Mouse (Mus musculus) CD4-positive helper T cell, adult 2 months (primary cell): ENCODE results near the gene Dhx37.
"Not testable (repeated sequence)": the region's sequence is repeated elsewhere in the genome, so short reads cannot be mapped to it uniquely, and the experiment has no call there.

Experiments
- DNase-seq: peaks from one replicate; pipeline ENCODE4 v3.0.0-alpha.2; 2012; ENCODE audit warnings: low read depth, missing footprints, low spot score

The Dhx37 gene

GRCm38 (mm10) chr5:125407910-125408575 lies 25.9 kb downstream of the Dhx37 start:
- no peak for DNase-seq

DNA sequence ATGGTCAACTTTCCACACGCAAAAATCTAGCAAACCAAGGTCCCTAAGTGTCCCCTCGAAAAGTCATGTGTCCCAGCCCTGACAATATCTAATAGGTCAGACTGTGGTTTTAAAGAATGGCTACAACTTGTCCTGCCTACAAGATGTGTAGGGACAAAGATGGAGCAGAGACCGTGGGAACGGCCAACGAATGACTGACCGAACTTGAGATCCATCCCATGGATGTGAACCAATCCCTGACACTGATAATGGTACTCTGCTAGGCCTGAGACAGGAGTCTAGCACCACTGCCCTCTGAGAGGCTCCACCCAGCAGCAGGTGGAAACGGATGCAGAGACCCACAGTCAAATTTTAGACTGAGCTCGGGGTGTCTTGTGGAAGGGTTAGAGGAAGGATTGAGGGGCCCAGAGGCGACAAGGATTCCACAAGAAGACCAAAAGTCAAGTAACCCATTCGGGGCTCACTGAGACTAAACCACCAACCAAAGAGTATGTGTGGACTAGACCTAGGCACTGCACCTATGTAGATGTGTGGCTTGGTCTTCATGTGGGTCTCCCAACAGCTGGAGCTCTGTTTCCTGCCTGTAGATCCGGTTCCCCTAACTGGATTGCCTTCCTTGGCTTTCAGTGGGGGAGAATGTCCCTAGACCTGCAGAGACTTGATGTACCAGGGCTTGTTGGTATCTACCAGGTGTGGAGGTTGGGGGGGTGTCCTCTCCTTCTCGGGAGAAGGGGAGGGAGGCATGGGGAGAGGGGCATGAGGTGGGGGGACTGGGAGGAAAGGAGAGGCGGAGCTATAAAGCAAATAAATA lies 26.7 kb downstream of the Dhx37 start:
- no peak for DNase-seq

DNA sequence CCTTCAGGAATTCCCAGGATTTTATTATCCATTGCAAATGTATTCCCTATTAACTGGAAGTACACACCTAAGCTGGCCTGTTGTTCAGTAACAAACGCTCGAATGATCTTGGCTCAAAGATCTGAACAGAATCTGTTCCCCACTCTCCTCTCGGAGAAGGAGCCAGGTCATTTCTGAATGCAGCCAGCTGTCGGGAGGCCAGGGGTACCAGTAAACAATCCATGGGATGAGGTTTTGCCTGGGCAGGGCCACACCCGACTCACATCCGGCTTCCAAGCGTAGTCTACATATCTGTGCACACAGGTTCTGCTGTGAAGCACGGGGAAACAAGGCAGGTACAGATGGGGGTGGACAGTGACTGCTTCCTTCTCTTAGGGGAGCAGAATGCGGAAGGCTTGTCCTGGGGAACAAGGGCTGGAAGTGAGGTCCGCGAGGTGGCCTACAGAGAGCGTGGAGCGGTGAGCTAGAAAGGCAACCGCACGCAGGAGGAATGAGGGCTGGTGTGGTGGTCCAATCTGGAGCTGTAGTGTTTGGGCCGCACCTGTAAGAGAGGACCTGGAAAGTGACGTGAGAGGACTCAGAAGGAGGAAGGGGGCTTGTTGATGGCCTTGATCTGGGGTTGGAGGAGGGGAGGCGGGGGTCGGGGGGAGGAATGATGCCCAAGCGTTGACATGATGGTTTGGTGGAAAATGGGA lies 27.5 kb downstream of the Dhx37 start:
- DNase-seq: peak; percentile 75

DNA sequence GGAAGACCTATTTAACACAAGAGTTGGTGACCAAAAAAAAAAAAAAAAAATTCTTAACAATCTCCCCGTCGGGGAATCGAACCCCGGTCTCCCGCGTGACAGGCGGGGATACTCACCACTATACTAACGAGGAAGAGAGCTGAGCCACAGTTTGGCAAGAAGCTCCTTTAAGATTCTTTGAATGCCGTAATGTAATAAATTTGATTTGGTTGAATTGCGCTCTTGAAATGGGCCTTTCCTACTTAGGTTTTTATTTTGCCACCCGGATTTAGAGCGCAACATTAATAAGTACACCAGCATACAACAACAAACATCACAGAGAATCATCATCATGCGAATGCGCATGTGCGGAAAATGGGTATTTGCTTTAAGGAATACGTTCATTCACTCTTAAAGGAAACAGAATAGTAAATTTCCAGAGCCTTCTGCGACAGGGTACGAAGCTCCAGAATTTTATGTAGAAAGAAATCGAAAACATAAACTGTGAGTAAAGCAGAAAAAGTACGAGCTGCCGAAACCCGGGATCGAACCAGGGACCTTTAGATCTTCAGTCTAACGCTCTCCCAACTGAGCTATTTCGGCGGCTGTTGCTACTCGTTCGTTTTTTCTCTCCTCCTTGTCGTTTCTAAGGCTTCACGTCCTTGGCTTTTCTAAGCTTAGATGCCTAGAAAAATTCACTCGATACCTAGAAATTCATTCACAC lies 28.2 kb downstream of the Dhx37 start:
- DNase-seq: peak; percentile 90

- DNase-seq: peak; percentile 55
Measured at GRCm38 (mm10) chr5:125404903-125405545, 28.9 kb downstream of the Dhx37 start.

GRCm38 (mm10) chr5:125404536-125404902 lies 29.4 kb downstream of the Dhx37 start:
- DNase-seq: no peak

DNA sequence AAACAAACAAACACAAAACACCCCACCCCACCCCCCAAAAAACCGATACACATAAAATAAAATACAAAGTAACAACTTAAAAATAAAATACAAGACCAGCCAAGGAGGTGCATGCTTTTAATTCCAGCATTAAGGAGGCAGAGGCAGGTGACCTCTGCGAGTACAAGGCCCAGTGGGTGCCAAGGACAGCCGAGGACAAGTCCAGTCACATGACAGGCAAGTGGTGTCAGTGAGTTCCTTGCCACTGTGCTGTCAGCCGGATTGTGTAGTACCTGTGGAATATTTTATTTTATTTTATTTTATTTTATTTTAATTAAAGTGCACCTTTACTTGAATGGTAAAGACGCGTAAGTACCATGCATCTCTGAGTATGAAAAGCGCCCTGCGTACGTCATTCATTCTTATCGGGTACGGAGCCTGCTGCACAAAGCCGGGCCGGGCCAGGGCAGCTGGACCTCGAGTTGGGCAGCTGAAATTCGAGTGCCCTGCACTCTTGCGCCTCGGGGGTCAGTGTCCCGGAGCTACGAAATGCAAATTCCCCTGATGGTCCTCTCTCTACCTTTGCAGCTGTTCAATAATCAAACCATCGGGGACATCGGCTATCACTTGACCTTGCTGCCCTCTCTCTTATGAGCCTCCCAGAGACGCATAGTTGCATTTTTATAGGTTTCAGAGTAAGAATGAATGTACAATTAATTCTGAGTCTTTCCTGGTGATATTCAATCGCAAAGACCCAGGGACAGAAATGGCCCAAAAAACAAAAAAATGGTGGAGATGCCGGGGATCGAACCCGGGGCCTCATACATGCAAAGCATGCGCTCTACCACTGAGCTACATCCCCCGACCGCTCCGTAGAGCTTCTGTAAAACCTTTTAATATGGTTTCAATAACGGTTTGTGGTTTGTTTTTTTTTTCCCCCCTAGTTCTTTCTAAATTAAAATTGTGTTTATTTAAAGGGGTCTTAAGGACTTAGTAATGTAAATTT lies 30.1 kb downstream of the Dhx37 start:
- peak; percentile 71 for DNase-seq

- no peak for DNase-seq
Measured at GRCm38 (mm10) chr5:125402991-125403390, 30.9 kb downstream of the Dhx37 start.

- no peak for DNase-seq
Measured at GRCm38 (mm10) chr5:125402476-125402875, 31.4 kb downstream of the Dhx37 start.

- DNase-seq: no peak
Measured at GRCm38 (mm10) chr5:125400903-125401302, 33.0 kb downstream of the Dhx37 start.

GRCm38 (mm10) chr5:125395008-125395407 lies 38.9 kb downstream of the Dhx37 start:
- DNase-seq: no peak

DNA sequence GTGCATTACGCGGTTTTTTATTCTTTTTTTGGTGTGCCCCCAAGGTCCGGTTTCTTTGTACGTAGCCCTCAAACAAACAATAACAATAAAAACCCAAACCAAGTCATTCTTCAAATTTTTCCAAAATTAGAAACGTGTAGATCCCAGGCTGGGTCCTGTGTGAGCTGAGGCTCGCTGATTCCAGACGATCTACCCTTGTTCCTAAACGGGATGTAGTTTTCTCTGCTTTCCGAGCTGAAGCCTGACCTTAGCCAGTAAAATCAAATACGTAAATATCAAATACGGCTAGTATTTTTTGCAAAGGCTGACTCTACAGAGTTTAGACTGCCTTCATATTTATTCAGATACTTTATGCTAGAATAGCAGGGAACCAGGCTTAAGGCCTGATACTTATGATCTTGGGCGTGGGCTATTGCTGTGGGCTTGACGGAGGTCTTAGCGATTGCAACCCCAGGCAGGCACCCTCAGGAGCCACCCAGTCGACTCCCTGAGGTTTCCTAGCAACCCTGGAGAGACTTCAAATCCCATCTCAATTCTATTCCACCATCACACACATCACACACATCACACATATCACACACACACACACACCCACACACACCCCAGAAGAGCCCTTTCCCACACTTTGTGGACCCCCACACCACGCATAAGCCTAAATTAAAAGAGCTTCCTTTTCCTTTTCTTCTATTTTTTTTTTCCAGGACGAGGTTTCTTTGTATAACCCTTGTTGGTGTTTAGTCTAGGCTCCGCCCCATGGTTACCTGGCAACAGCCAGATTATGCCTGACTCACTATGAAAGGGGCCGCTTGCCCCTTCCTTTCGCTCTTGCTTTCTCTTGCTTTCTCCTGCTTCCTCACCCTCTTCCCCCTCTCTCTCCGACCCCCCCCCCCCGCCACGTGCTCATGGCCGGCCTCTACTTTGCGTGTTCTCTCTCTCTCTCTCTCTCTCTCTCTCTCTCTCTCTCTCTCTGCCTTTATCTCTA lies 40.0 kb downstream of the Dhx37 start:
- peak; percentile 93 for DNase-seq

- peak; percentile 96 for DNase-seq
Measured at GRCm38 (mm10) chr5:125392977-125393621, 40.8 kb downstream of the Dhx37 start.

GRCm38 (mm10) chr5:125392618-125392976 lies 41.3 kb downstream of the Dhx37 start:
- no peak for DNase-seq

- not testable (repeated sequence) for DNase-seq
Measured at GRCm38 (mm10) chr5:125392176-125392575, 41.7 kb downstream of the Dhx37 start.

DNA sequence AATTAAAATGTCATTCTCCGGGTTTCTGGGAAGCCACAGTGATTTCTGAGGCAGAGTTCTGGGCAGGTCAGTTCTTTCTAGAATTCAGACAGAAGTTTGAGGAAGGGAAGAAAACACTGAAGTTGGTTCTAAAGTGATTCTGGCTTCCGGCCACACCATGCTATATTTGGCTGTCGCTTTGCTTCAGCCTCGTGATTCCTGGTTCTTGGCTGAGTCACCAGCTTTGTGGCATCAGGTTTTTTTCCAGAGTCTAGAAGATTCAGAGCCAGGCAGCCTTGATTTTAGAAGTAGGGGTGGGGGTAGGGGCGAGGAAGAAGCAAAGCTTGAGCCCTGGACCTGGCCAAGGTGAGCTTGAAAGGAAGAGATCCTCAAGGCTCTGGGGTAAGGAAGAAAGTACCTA lies 42.3 kb downstream of the Dhx37 start:
- DNase-seq: peak; percentile 54

DNA sequence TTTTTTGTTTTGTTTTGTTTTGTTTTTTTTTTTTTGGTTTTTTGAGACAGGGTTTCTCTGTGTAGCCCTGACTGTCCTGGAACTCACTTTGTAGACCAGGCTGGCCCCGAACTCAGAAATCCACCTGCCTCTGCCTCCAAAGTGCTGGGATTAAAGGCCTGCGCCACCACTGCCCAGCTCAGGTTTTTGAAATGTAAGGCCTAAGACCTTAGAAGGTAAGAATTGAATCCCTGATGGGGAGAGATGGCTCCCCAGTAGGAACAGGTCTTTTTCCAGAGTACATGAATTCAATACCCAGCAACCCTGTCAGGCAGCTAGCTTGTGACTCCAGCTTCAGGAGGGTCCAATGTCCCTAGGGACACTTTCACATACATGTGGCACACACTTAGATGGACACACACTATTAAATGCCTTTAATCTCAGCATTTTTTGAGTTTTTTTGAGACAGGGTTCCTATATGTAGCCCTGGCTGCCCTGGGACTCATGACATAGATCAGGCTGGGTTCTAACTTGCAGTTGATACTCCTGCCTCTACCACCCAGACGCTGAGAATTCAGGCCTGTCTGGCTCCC lies 42.9 kb downstream of the Dhx37 start:
- DNase-seq: no peak
